Mouse (Mus musculus) neural tube, embryonic 14.5 days (tissue): ENCODE data around the gene Adam19. TPM values are rescaled to one million over a fixed set of nuclear protein-coding genes. Genes with fewer than 3 reads are reported as not detected.
A peak's percentile ranks its signal among the peaks of the same experiment; 100 is the strongest.

Experiments
- ATAC-seq: fragments of 200-750 bp; cut with Nextera tagmentation; 2 replicates; pipeline ENCODE4 v1.8.0; 2017; ENCODE audit warnings: low read depth, mild to moderate bottlenecking, moderate TSS enrichment, moderate library complexity
- H3K27ac ChIP-seq: fragments of 300-500 bp; sonication (generic); 2 replicates; pipeline ENCODE4 v1.5.1; 2014; ENCODE audit warnings: low read depth, mild to moderate bottlenecking, control low read depth, low read length, moderate library complexity, mixed read lengths
- H3K27me3 ChIP-seq: fragments of 300-500 bp; sonication (generic); 2 replicates; pipeline ENCODE4 v1.6.1; 2014; ENCODE audit warnings: low read length; ENCODE audit not compliant: control insufficient read depth, insufficient read depth
- H3K36me3 ChIP-seq: fragments of 300-500 bp; sonication (generic); 2 replicates; pipeline ENCODE4 v1.6.1; 2014; ENCODE audit warnings: low read length, mixed read lengths; ENCODE audit not compliant: control insufficient read depth, insufficient read depth
- H3K4me1 ChIP-seq: fragments of 300-500 bp; sonication (generic); 2 replicates; pipeline ENCODE4 v1.6.1; 2014; ENCODE audit warnings: low read length; ENCODE audit not compliant: control insufficient read depth, insufficient read depth
- H3K4me2 ChIP-seq: fragments of 300-500 bp; sonication (generic); 2 replicates; pipeline ENCODE4 v1.6.1; 2014; ENCODE audit warnings: mild to moderate bottlenecking, low read depth, low read length, control low read depth
- H3K4me3 ChIP-seq: fragments of 300-500 bp; sonication (generic); 2 replicates; pipeline ENCODE4 v1.5.1; 2014; ENCODE audit warnings: low read depth, low read length, control low read depth, mixed read lengths
- H3K9ac ChIP-seq: fragments of 300-500 bp; sonication (generic); replicated peaks from 2 replicates; pipeline ENCODE4 v1.6.1; 2014; ENCODE audit warnings: low read depth, mild to moderate bottlenecking, control low read depth, low read length, mixed read lengths
- H3K9me3 ChIP-seq: fragments of 300-500 bp; sonication (generic); 2 replicates; pipeline ENCODE4 v1.6.1; 2016; ENCODE audit warnings: low read length; ENCODE audit not compliant: control insufficient read depth
- WGBS: fragments of 180-500 bp; shearing (Covaris S2); extraction: QIAGEN DNeasy Blood & Tissue Kit; methylation state at CpG from one replicate; pipeline ENCODE4 v1.1.7; 2014; 5-methylcytosine and 5-hydroxymethylcytosine counted together
- polyA plus RNA-seq: library from polyadenylated mRNA; unstranded; fragments of >200 nt; fragmentation: Nextera tagmentation; extraction: Ambion mirVana; gene quantifications from 2 replicates; pipeline ENCODE4 v1.2.1, GENCODE M21; 2014

Gene Adam19
- 13.8 and 18.9 TPM in 2 replicates for polyA plus RNA-seq

GRCm38 (mm10) chr11:46055896-46056769 is at the start of gene Adam19:
TSS of gene Adam19 (plus strand) at chr11:46055992.
- Histone ChIP-seq H3K27me3 (no peaks in the 10 kb centered on the region), H3K9me3 (no peaks in the 10 kb centered on the region), H3K27ac (peak within 1 kb of the TSS; percentile 85), H3K4me3 (peak within 1 kb of the TSS; percentile 54), H3K4me2 (peak within 1 kb of the TSS; percentile 59), H3K4me1 (no peaks in the 10 kb centered on the region; the same call in 1 of the 2 replicates), H3K36me3 (no peaks in the 10 kb centered on the region), H3K9ac (peak within 1 kb of the TSS; percentile 62)
- under 1% methylated on average over 49 of the region's 51 CpGs for WGBS
- peak; percentile 89 for ATAC-seq

- ATAC-seq: no peak
- 24% methylated on average over 6 of the region's 6 CpGs for WGBS
- H3K9ac ChIP-seq: no peak overlapping the region
Observed at GRCm38 (mm10) chr11:46016061-46016460, 39.7 kb upstream of the Adam19 start.

DNA sequence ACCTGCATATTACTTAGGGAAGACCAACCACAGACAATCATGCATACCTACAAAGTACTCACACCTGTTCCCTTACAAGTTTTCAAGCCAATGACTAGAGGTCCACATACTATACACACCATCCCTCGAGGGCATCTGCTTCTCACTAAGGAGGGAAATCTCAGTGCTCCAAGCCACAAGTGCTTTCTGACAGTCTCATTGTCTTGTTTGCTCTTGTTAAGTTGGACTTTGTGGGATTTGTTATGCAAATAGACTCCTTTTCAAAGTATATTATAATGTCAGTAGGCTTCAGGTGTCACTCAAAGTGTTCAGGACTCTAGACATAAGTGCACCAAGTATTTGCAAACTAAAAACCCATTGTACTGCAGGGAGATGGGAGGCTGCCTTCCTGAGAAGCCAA is 35.5 kb upstream of the Adam19 start:
- Histone ChIP-seq H3K9me3 (no peaks in the 10 kb centered on the region), H3K4me3 (no peak overlapping the region), H3K4me1 (no peaks in the 10 kb centered on the region), H3K4me2 (no peak overlapping the region), H3K36me3 (no peaks in the 10 kb centered on the region), H3K9ac (no peak overlapping the region), H3K27ac (no peak overlapping the region), H3K27me3 (no peaks in the 10 kb centered on the region)
- ATAC-seq: no peak
- 68% methylated on average over 1 of the region's 1 CpGs for WGBS

More at GRCm38 (mm10) chr11:46016061-46016460, 39.7 kb upstream of the Adam19 start:
- Histone ChIP-seq H3K27ac (no peak overlapping the region), H3K4me3 (no peak overlapping the region), H3K27me3 (no peaks in the 10 kb centered on the region), H3K4me1 (no peaks in the 10 kb centered on the region), H3K36me3 (no peaks in the 10 kb centered on the region), H3K9me3 (no peaks in the 10 kb centered on the region), H3K4me2 (no peak overlapping the region)

GRCm38 (mm10) chr11:46021850-46022249 is 33.9 kb upstream of the Adam19 start:
- no peaks in the 10 kb centered on the region for H3K4me1 ChIP-seq
- H3K36me3 ChIP-seq: no peaks in the 10 kb centered on the region
- ATAC-seq: no peak

GRCm38 (mm10) chr11:46022983-46023382 is 32.8 kb upstream of the Adam19 start:
- Histone ChIP-seq H3K36me3 (no peaks in the 10 kb centered on the region), H3K4me3 (no peak overlapping the region), H3K27me3 (no peaks in the 10 kb centered on the region), H3K9ac (no peak overlapping the region), H3K4me1 (no peaks in the 10 kb centered on the region), H3K9me3 (no peaks in the 10 kb centered on the region), H3K4me2 (no peak overlapping the region), H3K27ac (no peak overlapping the region)
- ATAC-seq: no peak
- 85% methylated on average over 6 of the region's 6 CpGs for WGBS

More at GRCm38 (mm10) chr11:46021850-46022249, 33.9 kb upstream of the Adam19 start:
- Histone ChIP-seq H3K27ac (no peak overlapping the region), H3K4me2 (no peak overlapping the region), H3K4me3 (no peak overlapping the region), H3K9ac (no peak overlapping the region), H3K9me3 (no peaks in the 10 kb centered on the region), H3K27me3 (no peaks in the 10 kb centered on the region)

DNA sequence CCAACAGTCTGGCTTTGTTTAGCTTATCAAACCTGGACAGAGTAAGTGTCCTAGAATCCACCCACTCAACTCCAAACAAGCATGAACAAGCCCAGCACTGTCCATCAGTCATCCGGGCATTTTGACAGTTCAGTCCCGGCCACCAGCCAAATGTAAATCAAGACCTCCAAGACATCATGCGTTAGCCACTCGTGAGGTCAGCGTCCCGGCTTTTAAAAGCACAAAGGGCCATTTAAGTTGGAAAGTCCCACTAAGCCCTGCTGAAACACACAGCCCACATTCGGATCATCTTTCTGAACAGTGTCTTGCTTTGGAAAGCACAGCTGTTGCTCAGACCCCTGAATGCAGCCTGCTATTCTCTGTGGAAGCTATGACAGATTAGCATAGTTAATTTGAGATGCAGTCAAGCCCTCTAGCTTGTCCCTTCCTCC is 29.8 kb upstream of the Adam19 start:
- 49% methylated on average over 7 of the region's 7 CpGs for WGBS
- Histone ChIP-seq H3K9ac (no peak overlapping the region), H3K4me2 (no peak overlapping the region), H3K4me3 (no peak overlapping the region), H3K36me3 (no peaks in the 10 kb centered on the region), H3K27ac (no peak overlapping the region), H3K9me3 (no peaks in the 10 kb centered on the region), H3K4me1 (0 out of 2 replicates have a peak, but pooled peaks cover 2% of the 10 kb centered on the region), H3K27me3 (no peaks in the 10 kb centered on the region)
- ATAC-seq: no peak

DNA sequence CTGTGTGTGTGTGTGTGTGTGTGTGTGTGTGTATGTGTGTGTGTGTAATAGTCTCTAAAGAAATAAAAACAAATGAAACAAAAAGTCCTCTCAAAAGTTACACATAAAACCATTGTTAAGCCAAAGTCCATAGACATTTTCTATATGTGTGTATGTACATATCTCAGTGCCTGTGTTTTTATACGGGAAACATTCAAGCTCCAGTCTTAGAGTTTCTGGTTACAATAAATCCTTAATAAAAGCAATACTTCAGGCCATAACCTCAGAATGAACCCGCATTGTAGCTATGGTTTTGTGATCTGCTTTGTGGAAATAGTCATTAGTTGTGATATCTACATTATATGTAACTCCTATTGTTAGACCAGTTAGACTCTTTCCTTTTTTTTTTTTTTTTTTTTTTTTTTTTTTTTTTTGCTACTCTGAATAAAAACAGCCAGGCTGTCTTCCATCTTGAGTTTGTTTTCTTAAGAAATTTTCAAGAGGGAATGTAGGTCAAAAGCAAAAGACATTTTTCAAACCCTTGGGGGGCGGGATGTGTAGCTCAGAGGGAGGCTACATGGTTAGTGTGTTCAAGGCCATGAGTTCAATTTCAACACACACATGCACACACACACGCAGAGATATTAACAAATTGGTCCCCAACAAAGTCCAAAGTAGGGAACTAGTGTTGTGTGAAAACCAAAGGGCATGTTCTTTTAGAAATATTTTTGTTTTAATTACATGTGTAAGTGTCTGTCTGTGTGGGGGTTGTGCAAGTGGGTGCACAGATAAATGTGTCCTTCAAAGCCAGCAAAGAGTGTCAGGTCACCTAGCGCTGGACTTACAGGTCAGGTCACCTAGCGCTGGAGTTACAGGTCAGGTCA is 27.6 kb upstream of the Adam19 start:
- WGBS: 81% methylated on average over 6 of the region's 6 CpGs
- Histone ChIP-seq H3K27ac (no peak overlapping the region), H3K4me3 (no peak overlapping the region), H3K4me2 (no peak overlapping the region), H3K9ac (no peak overlapping the region), H3K27me3 (no peaks in the 10 kb centered on the region), H3K36me3 (no peaks in the 10 kb centered on the region), H3K4me1 (0 out of 2 replicates have a peak, but pooled peaks cover 2% of the 10 kb centered on the region), H3K9me3 (no peaks in the 10 kb centered on the region)
- ATAC-seq: no peak

DNA sequence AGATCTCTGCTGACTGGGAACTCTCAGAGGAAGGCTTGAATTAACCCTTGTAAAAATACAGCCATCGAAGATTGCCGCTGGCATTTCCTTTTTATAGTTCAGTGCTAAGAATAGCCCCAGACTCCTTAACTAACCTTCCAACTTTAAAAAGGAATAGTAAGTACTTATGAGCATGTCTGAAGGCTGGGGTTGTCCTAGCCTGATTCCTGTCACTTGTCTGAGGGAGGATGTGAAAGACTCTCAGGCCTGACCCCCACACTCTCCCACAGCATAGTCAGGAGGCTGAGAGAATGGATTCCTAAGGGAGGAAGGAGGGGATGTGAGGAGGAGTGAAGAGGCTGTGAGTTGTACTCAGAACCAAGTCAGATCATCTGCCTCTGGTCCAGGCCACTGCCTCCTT is 26.3 kb upstream of the Adam19 start:
- Histone ChIP-seq H3K4me1 (0 out of 2 replicates have a peak, but pooled peaks cover 2% of the 10 kb centered on the region), H3K36me3 (no peaks in the 10 kb centered on the region), H3K27ac (no peak overlapping the region), H3K9me3 (no peaks in the 10 kb centered on the region), H3K4me2 (no peak overlapping the region), H3K27me3 (no peaks in the 10 kb centered on the region), H3K9ac (no peak overlapping the region), H3K4me3 (no peak overlapping the region)
- WGBS: 67% methylated on average over 2 of the region's 2 CpGs
- no peak for ATAC-seq
